In genomic region chr1:133671801-133672200, GRCm38 (mm10) we compare ENCODE assay signal across 33 mouse cellular contexts. TPM values are rescaled to one million over a fixed set of nuclear protein-coding genes. Genes with fewer than 3 reads are reported as not detected.
DNase-seq lines count a peak whose midpoint lies in the region; ATAC-seq and TF ChIP-seq lines count a peak whose summit lies in the region.
"Had no signal": no experiment of that assay in that cellular context is flagged by ENCODE, and none has a peak within 500 bp of the region (broad histone marks: within the 10 kb centered on the region; RNA-seq: fewer than 3 reads in every experiment).

No protein-coding gene starts in this region.

- no peak for ATAC-seq in frontal cortex, adult (ENCODE audit: low TSS enrichment)
- ATAC-seq: CD4-positive, CD25-positive, alpha-beta regulatory T cell, adult 4 months; forebrain, embryonic 14.5 days; forebrain, postnatal 0 days; hindbrain, postnatal 0 days; inflammation-experienced regulatory T-cells, adult 6 months had no signal

- no peak for DNase-seq in gastrocnemius, adult 2 months
- DNase-seq in gastrocnemius, postnatal 25 days: no peak
- DNase-seq in ES-E14 (ENCODE audit: low read depth, low spot score): no peak
- DNase-seq in frontal cortex, postnatal 36 days (ENCODE audit: low spot score in 2 of 2): no peak
- DNase-seq in cerebellum, postnatal 36 days: no peak
- DNase-seq: adrenal gland, adult 2 months; adrenal gland, postnatal 14 days; cerebellum, adult 11-12 months; cerebellum, adult 8-10 months; cerebellum, postnatal 10 days; forebrain, postnatal 0 days; heart, adult 18-20 months; heart, postnatal 10 days; heart, postnatal 4 days; kidney, adult 18-20 months had no signal

- peaks cover 39% of the 10 kb centered on the region for H3K4me1 ChIP-seq in E14TG2a.4 (replicated peaks; ENCODE audit: low read depth, low read length)
- H3K4me1 ChIP-seq in ES-E14 (ENCODE audit: control insufficient read depth in 2 of 2, insufficient read depth in 2 of 2, low read length in 2 of 2, poor library complexity in 1 of 2): peaks cover 3 to 14% of the 10 kb centered on the region in 2 experiments; a peak in 3 of 4 replicates
- peaks cover 17% of the 10 kb centered on the region for H3K4me1 ChIP-seq in bone marrow macrophage, adult 2 months (ENCODE audit: control insufficient read depth, insufficient read depth, low read length)
- H3K4me1 ChIP-seq: embryonic facial prominence, embryonic 12.5 days; embryonic facial prominence, embryonic 15.5 days; heart, embryonic 12.5 days had no signal

- H3K9me3 ChIP-seq in E14TG2a.4 (ENCODE audit: low read length): no peaks in the 10 kb centered on the region
- no peaks in the 10 kb centered on the region for H3K9me3 ChIP-seq in ES-E14 (ENCODE audit: control insufficient read depth, insufficient read depth, low read depth, low read length)
- H3K9me3 ChIP-seq: embryonic facial prominence, embryonic 12.5 days; embryonic facial prominence, embryonic 15.5 days; heart, embryonic 12.5 days; heart, embryonic 15.5 days had no signal

- no peak overlapping the region for H3K9ac ChIP-seq in ES-E14 (ENCODE audit: insufficient read depth, low read depth, low read length, poor library complexity, severe bottlenecking)
- H3K9ac ChIP-seq: embryonic facial prominence, embryonic 12.5 days; embryonic facial prominence, embryonic 15.5 days; forebrain, postnatal 0 days; heart, embryonic 12.5 days; heart, embryonic 15.5 days; hindbrain, embryonic 14.5 days had no signal

- H3K27me3 ChIP-seq in E14TG2a.4 (ENCODE audit: insufficient read depth, low read length): no peaks in the 10 kb centered on the region
- H3K27me3 ChIP-seq: embryonic facial prominence, embryonic 12.5 days; embryonic facial prominence, embryonic 15.5 days; heart, embryonic 12.5 days; heart, embryonic 15.5 days had no signal

- H3K36me3 ChIP-seq in E14TG2a.4 (ENCODE audit: insufficient read depth, low read length) (peaks cover 29% of the 10 kb centered on the region), ES-E14 (ENCODE audit: control insufficient read depth, insufficient read depth, low read length, poor library complexity, severe bottlenecking) (peaks cover 3% of the 10 kb centered on the region)
- H3K36me3 ChIP-seq: embryonic facial prominence, embryonic 12.5 days; embryonic facial prominence, embryonic 15.5 days; heart, embryonic 12.5 days; heart, embryonic 15.5 days had no signal

- H3K27ac ChIP-seq in gastrocnemius, adult 2 months: peak overlapping the region; percentile 70
- peak overlapping the region; percentile 96; the same call in 1 of the 2 replicates for H3K27ac ChIP-seq in ES-E14 (ENCODE audit: insufficient read depth, low read depth, low read length, poor library complexity, severe bottlenecking)
- peak overlapping the region; percentile 28; the same call in 1 of the 2 replicates for H3K27ac ChIP-seq in bone marrow macrophage, adult 2 months (ENCODE audit: insufficient read depth, low read depth, low read length)
- H3K27ac ChIP-seq: embryonic facial prominence, embryonic 12.5 days; embryonic facial prominence, embryonic 15.5 days; heart, embryonic 15.5 days; hindbrain, embryonic 14.5 days; hindbrain, postnatal 0 days had no signal

- no peak for TF ChIP-seq CTCF in gastrocnemius, adult 2 months (IDR thresholded peaks at IDR 0.05)
- no peak for TF ChIP-seq CTCF in E14TG2a.4 (conservative IDR thresholded peaks at IDR 0.05; ENCODE audit: low read length)
- no peak for TF ChIP-seq CTCF in bone marrow macrophage, adult 2 months (IDR thresholded peaks at IDR 0.05; ENCODE audit: low read depth, low read length)

- in situ Hi-C loops in ES-E14 (cut with MboI; ENCODE audit: low sequenced_read_pairs in 2 of 2, unreplicated experiment in 2 of 2): no loop called here

- TF ChIP-seq POLR2A in bone marrow macrophage, adult 2 months (IDR thresholded peaks at IDR 0.05; ENCODE audit: borderline replicate concordance, low read depth, low read length): no peak

- intact Hi-C loops in gastrocnemius, adult 2 months (cut with DNase I): no loop called here

- H3K4me3 ChIP-seq in gastrocnemius, adult 2 months: no peak overlapping the region
- H3K4me3 ChIP-seq in E14TG2a.4 (replicated peaks; ENCODE audit: low read length): peak overlapping the region; percentile 41
- 0 out of 4 replicates have a peak overlapping the region, but pooled peaks have one; percentile 2 to 12 for H3K4me3 ChIP-seq in ES-E14 (ENCODE audit: insufficient read depth in 1 of 2, low read depth in 1 of 2, low read length in 2 of 2, poor library complexity in 1 of 2, severe bottlenecking in 1 of 2)
- H3K4me3 ChIP-seq in bone marrow macrophage, adult 2 months (ENCODE audit: insufficient read depth, low read length): no peak overlapping the region
- H3K4me3 ChIP-seq: embryonic facial prominence, embryonic 12.5 days; embryonic facial prominence, embryonic 15.5 days; heart, embryonic 12.5 days; heart, embryonic 15.5 days had no signal

TF ChIP-seq in ES-E14, 5 proteins besides CTCF, POLR2A, EP300 and RAD21:
- TF ChIP-seq HCFC1 (IDR thresholded peaks at IDR 0.05; ENCODE audit: borderline replicate concordance, insufficient read depth, low read length) (no peak), MAFK (IDR thresholded peaks at IDR 0.05; ENCODE audit: insufficient read depth, low read depth, low read length) (no peak), ZNF384 (IDR thresholded peaks at IDR 0.05; ENCODE audit: low read depth, low read length) (no peak), ZC3H11A (IDR thresholded peaks at IDR 0.05; ENCODE audit: borderline replicate concordance, low read depth, low read length) (no peak), CHD2 (IDR thresholded peaks at IDR 0.05; ENCODE audit: low read depth, low read length) (no peak)

RNA-seq across cellular contexts. Expression of gene Gm38394, which starts 10.7 kb away (rescaled TPM):
- total RNA-seq in gastrocnemius, adult 2 months (2021): 10 to 100 TPM; 29.8 to 32.2 TPM
- 10 to 100 TPM; 22.2 to 28.3 TPM for total RNA-seq in gastrocnemius, postnatal 25 days (2021)
- 5.9 and 8.7 TPM in 2 replicates for total RNA-seq in ES-E14 (2012; rRNA removed)
- 22.9 and 25.1 TPM in 2 replicates for polyA plus RNA-seq in bone marrow macrophage, adult 2 months (2012; ENCODE audit: insufficient read depth, insufficient read length, missing spikeins)

RNA-seq across cellular contexts. Expression of gene Zbed6, which starts 11.1 kb away (rescaled TPM):
- total RNA-seq in gastrocnemius, adult 2 months (2021): 10 to 100 TPM in 1 of 2 experiments, 1 to 10 TPM in 1; 7.3 to 11.7 TPM
- total RNA-seq in gastrocnemius, postnatal 25 days (2021): 1 to 10 TPM; 6.1 to 8.9 TPM
- total RNA-seq in ES-E14 (2012; rRNA removed): 16.7 and 22.1 TPM in 2 replicates
- polyA plus RNA-seq in bone marrow macrophage, adult 2 months (2012; ENCODE audit: insufficient read depth, insufficient read length, missing spikeins): 6.6 and 7.6 TPM in 2 replicates
- polyA plus RNA-seq: adrenal gland, adult 2 months; CD4-positive, CD25-positive, alpha-beta regulatory T cell, adult 4 months; embryonic facial prominence, embryonic 12.5 days; embryonic facial prominence, embryonic 15.5 days; forebrain, embryonic 11.5 days; forebrain, embryonic 14.5 days; forebrain, postnatal 0 days; heart, embryonic 12.5 days; heart, embryonic 15.5 days; hindbrain, embryonic 11.5 days; hindbrain, embryonic 14.5 days; inflammation-experienced regulatory T-cells, adult 6 months; intestine, embryonic 16.5 days; kidney, embryonic 14.5 days had no signal

RNA-seq across cellular contexts. Expression of gene Lax1, which starts 18.1 kb away (rescaled TPM):
- total RNA-seq in gastrocnemius, adult 2 months (2021): not detected
- total RNA-seq in gastrocnemius, postnatal 25 days (2021): under 1 TPM in 1 of 2 experiments, not detected in 1; 0.35 TPM
- 0.90 and 1.4 TPM in 2 replicates for total RNA-seq in ES-E14 (2012; rRNA removed)
- not detected in 2 replicates for polyA plus RNA-seq in bone marrow macrophage, adult 2 months (2012; ENCODE audit: insufficient read depth, insufficient read length, missing spikeins)
- total RNA-seq: gastrocnemius, adult 8-10 months had no signal
- polyA plus RNA-seq: C2C12; forebrain, embryonic 14.5 days; hindbrain, embryonic 14.5 days had no signal

Comparison
In these comparisons a context has a peak if more than half of its experiments do, and no peak if none do; other contexts are left out.
1. H3K27ac ChIP-seq: peak in every context shown above with its lines; median percentile 96 in ES-E14; 70 in gastrocnemius, adult 2 months; 28 in bone marrow macrophage, adult 2 months.
2. H3K4me3 ChIP-seq: peak in E14TG2a.4 (single experiment) and ES-E14 (2 of 2); none in gastrocnemius, adult 2 months (single experiment) and bone marrow macrophage, adult 2 months (single experiment).